Mouse (Mus musculus): Measurements from ENCODE around the gene Nucks1. TPM values are rescaled to one million over a fixed set of nuclear protein-coding genes. Genes with fewer than 3 reads are reported as not detected.
"Not testable (repeated sequence)": the region's sequence is repeated elsewhere in the genome, so short reads cannot be mapped to it uniquely, and the experiment has no call there.

The Nucks1 gene
- polyA plus RNA-seq, 1 experiment from 2014 or later = 129 TPM

DNA sequence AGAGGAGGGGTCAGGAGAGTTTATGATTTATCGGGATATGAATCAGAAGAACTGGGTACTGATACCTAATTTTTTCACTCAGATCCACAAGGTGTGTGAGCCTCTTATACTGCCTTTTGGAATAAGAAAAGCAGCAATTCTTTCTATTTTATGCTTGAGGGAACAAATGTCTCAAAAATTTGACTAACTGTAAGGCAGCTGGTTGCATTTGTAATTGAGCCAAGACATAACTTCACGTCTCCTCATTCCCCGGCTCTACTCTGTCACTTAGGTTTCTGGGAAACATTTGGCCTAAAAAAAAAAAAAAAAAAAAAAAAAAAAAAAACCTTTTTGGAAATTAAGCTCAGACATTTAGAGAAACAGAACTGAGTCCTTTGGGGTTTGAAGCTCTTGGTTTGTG lies 23.7 kb upstream of the Nucks1 start:
- Histone ChIP-seq H3K4me2 (no peak overlapping the region), H3K9me3 (no peaks in the 10 kb centered on the region), H3K36me3 (replicated peaks) (no peaks in the 10 kb centered on the region), H3K27me3 (no peaks in the 10 kb centered on the region), H3K4me1 (peaks cover 10% of the 10 kb centered on the region; the same call in 1 of the 2 replicates), H3K4me3 (replicated peaks) (no peak overlapping the region), H3K9ac (no peak overlapping the region), H3K27ac (no peak overlapping the region)
- 93% methylated on average over 3 of the region's 3 CpGs for WGBS
- no peak for ATAC-seq (ENCODE audit: low FRiP score)

DNA sequence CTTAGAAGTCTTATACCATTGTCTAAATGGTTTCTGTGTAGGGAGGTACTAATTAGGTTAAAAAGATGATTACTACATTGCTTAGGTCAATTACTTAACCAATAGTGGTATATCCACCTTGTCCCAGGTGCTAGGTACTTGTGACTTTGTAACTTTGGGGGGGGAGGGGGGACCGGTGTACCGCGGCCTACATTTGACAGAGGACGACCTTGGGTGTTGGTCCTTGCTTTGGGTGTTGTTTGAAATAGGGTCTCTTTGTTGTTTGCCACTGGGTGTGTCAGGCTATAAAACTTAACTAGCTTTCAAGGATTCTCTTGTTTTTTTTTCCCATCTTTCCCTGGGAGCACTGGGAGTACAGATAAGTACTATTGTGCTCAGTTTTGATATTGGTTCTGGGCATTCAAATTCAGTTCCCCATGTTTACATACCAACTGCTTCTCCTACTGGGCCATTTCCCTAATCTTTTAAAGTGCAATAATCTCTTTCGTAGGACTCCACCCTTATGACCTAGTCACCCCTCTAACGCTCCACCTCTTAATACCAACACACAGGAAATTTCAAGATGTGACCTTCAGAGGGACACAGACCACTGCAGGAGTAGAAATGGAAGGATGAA lies 20.2 kb upstream of the Nucks1 start:
- H3K4me1 ChIP-seq = no peaks in the 10 kb centered on the region
- 76% methylated on average over 6 of the region's 6 CpGs for WGBS
- no peaks in the 10 kb centered on the region for H3K27me3 ChIP-seq
- H3K9me3 ChIP-seq = no peaks in the 10 kb centered on the region
- no peak overlapping the region for H3K4me3 ChIP-seq (replicated peaks)
- H3K9ac ChIP-seq = no peak overlapping the region
- no peak for ATAC-seq (ENCODE audit: low FRiP score)
- H3K4me2 ChIP-seq = no peak overlapping the region
- H3K27ac ChIP-seq = no peak overlapping the region
- H3K36me3 ChIP-seq (replicated peaks) = no peaks in the 10 kb centered on the region

DNA sequence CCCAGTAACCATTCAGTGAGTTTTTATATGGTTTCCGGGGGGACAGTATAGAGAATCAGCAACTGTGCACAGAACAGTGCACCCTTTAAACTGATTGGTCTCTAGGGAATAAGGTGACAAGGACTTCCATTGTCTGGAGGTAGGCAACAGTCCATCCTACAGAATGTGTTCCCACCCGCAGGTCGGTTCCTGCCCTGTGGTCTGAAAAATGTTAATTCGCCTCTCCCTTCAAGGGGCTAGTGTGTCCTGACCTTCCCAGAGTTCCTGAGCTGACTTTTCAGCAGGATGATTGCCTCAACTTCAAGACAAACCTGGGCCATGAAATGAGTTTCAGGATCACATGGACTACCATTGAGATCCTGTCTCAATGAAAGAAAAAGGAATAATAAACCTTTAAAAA lies 18.9 kb upstream of the Nucks1 start:
- H3K36me3 ChIP-seq (replicated peaks) = no peaks in the 10 kb centered on the region
- H3K4me2 ChIP-seq = no peak overlapping the region
- no peaks in the 10 kb centered on the region for H3K9me3 ChIP-seq
- H3K9ac ChIP-seq = no peak overlapping the region
- no peak overlapping the region for H3K27ac ChIP-seq
- H3K4me3 ChIP-seq (replicated peaks) = no peak overlapping the region
- H3K4me1 ChIP-seq = no peaks in the 10 kb centered on the region
- no peak for ATAC-seq (ENCODE audit: low FRiP score)
- WGBS = 74% methylated on average over 4 of the region's 4 CpGs
- H3K27me3 ChIP-seq = 0 out of 2 replicates have a peak, but pooled peaks cover 4% of the 10 kb centered on the region

DNA sequence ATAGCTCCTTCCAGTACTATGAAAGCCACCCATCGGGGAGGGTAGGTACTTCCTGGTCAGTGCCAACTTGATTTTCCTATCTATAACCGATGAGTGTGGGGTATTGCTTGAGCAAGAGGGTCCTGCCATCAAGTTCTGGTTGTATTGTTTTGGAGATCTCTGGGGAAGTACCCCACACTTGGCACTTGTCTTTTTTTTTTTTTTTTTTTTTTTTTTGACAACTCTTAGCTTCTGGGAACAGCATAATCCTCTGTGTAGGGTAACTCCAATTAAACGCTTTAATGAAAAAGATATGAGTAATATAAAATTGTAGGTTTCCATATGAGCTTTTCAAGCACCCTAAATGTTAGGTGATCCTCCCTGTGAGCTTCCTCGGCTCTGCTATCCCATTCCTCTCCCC lies 7.7 kb upstream of the Nucks1 start:
- no peak overlapping the region for H3K4me3 ChIP-seq (replicated peaks)
- H3K4me2 ChIP-seq = no peak overlapping the region
- no peaks in the 10 kb centered on the region for H3K4me1 ChIP-seq
- H3K9ac ChIP-seq = no peak overlapping the region
- no peaks in the 10 kb centered on the region for H3K36me3 ChIP-seq (replicated peaks)
- no peaks in the 10 kb centered on the region for H3K9me3 ChIP-seq
- ATAC-seq (ENCODE audit: low FRiP score) = no peak
- 93% methylated on average over 4 of the region's 4 CpGs for WGBS
- peaks cover 18% of the 10 kb centered on the region for H3K27me3 ChIP-seq
- no peak overlapping the region for H3K27ac ChIP-seq

DNA sequence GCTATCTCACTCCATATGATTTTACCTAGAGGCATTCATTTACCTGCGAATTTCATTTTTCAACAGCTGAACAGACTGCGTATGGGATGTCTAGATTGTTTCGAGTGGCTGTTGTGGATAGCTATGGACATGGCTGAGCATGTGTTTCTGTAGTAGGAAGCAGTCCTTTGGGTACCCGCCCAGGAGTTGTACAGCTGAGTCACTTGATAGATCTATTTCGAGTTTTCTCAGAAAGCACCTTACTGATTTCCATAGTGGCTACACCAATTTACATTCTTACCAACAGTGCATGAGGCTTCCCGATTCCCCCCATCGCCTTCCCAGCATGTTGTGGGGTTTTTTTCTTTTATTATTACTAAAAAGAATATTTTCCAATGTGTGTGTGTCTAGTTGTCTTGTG lies 7.1 kb upstream of the Nucks1 start:
- H3K4me1 ChIP-seq = no peaks in the 10 kb centered on the region
- no peak overlapping the region for H3K4me2 ChIP-seq
- no peak overlapping the region for H3K4me3 ChIP-seq (replicated peaks)
- H3K36me3 ChIP-seq (replicated peaks) = no peaks in the 10 kb centered on the region
- ATAC-seq (ENCODE audit: low FRiP score) = no peak
- no peak overlapping the region for H3K27ac ChIP-seq
- H3K9me3 ChIP-seq = no peaks in the 10 kb centered on the region
- H3K9ac ChIP-seq = no peak overlapping the region
- 91% methylated on average over 7 of the region's 7 CpGs for WGBS
- H3K27me3 ChIP-seq = peaks cover 24% of the 10 kb centered on the region

DNA sequence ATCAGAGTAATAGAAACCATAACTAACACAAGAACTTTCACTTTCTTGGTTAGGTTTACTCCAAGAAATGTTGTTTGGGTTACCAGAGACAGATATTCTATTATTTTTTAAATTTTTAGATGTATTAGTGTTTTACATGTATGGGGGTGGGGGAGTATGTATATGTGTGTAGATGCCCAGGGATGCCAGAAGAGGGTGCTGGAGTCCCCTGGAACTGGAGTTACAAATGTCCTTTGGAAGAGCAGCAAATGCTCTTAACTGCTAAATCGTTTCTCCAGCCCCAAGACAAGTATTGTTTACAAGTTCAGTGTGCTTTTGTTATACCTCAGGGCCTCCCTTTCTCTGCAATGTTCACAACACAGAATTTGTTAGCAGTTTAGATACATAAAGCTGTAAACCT lies 4.8 kb upstream of the Nucks1 start:
- Histone ChIP-seq H3K9me3 (no peaks in the 10 kb centered on the region), H3K4me2 (no peak overlapping the region), H3K4me1 (no peaks in the 10 kb centered on the region), H3K9ac (no peak overlapping the region), H3K27ac (no peak overlapping the region), H3K27me3 (peaks cover 30% of the 10 kb centered on the region), H3K36me3 (replicated peaks) (no peaks in the 10 kb centered on the region), H3K4me3 (replicated peaks) (no peak overlapping the region)
- no peak for ATAC-seq (ENCODE audit: low FRiP score)
- 16% methylated on average over 1 of the region's 1 CpGs for WGBS

DNA sequence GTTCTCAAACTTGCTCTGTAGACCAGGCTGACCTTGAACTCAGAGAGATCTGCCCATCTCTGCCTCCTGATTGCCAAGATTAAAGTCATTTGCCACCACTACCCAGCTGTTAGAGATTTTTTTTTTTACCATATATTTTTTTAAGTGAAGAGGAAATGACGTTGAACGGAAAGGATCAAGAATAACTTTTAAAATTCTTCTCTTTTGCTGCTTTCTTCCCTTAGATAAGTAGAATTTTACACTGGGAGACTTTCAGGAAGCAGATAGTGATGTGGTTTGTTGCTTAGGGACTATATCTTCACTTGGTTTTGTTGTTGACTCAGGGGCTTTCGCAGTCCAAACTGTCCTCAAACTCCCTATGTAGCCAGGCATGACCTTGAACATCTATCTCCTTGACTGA lies 1.9 kb upstream of the Nucks1 start:
- Histone ChIP-seq H3K27me3 (peaks cover 29% of the 10 kb centered on the region), H3K36me3 (replicated peaks) (0 out of 2 replicates have a peak, but pooled peaks cover 3% of the 10 kb centered on the region), H3K4me2 (no peak overlapping the region), H3K9ac (no peak overlapping the region), H3K27ac (no peak overlapping the region), H3K4me1 (peaks cover 15% of the 10 kb centered on the region), H3K9me3 (no peaks in the 10 kb centered on the region), H3K4me3 (replicated peaks) (no peak overlapping the region)
- 95% methylated on average over 3 of the region's 3 CpGs for WGBS
- no peak for ATAC-seq (ENCODE audit: low FRiP score)

DNA sequence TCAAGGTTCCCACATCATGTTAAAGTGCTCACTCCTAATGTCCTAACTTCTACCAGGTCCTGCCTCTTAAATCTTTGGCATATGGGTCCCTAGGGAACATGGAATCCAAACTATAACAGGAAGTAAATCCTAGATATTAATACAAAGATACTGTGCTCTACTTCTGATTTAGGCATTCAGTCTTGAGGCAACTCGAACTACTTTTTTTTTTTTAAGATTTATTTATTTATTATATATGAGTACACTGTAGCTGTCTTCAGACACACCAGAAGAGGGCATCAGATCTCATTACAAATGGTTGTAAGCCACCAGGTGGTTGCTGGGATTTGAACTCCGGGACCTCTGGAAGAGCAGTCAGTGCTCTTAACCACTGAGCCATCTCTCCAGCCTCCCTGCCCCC lies 1.1 kb upstream of the Nucks1 start:
- not testable (repeated sequence) for H3K4me3 ChIP-seq (replicated peaks); H3K4me2 ChIP-seq; H3K36me3 ChIP-seq (replicated peaks); H3K9me3 ChIP-seq; H3K27ac ChIP-seq; ATAC-seq (ENCODE audit: low FRiP score); H3K9ac ChIP-seq
- WGBS = 95% methylated on average over 2 of the region's 2 CpGs
- H3K4me1 ChIP-seq = peaks cover 17% of the 10 kb centered on the region
- H3K27me3 ChIP-seq = peaks cover 26% of the 10 kb centered on the region

DNA sequence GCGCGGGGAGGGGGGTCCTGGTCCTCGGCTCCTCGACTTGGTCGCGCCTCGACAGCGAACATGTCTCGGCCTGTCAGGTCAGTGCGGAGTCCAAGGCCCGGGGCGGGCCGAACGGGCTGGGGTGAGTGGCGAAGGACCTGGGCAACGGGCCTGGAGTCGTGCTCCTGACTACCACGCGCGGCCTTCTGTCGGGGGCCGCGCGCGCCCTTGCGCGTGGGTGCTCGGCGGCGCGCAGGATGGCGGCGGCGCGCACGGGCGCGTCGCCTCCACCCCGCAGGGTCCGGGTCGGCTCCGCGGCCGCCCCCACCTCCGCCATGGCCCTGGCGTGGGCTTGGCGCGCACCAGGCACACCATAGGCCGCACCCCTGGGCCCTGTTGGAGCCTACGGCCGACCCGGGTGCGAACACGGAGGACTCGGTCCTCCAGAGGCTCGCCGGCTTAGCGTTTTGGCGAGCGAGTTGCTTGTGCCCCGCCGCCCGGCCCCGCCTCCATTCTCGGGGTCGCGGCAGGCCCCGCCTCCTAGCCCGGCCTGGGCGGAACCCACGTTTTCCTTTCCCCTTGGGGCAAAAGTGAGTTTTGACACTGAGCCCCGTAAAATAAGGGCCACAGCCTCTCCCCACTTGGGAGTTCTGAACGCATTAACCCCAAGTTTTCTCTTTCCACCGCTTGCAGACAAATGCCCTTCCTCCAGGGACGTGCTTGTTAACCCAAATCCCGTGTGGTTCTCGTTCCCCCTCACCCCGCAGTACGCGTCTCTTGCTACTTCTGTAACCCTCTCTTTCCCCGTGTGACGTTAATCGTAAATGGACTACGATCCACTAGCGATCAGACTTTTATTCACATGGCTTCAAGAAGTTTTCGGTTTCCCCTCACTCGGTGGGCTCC lies 582 bp downstream of the Nucks1 start:
- peak; percentile 86 for ATAC-seq (ENCODE audit: low FRiP score)
- Histone ChIP-seq H3K36me3 (replicated peaks) (0 out of 2 replicates have a peak, but pooled peaks cover 6% of the 10 kb centered on the region), H3K27ac (peak overlapping the region; percentile 96), H3K27me3 (peaks cover 26% of the 10 kb centered on the region), H3K4me3 (replicated peaks) (peak overlapping the region; percentile 82), H3K4me2 (peak overlapping the region; percentile 80), H3K9me3 (no peaks in the 10 kb centered on the region), H3K4me1 (peaks cover 22% of the 10 kb centered on the region), H3K9ac (peak overlapping the region; percentile 90)
- WGBS = under 1% methylated on average over 84 of the region's 88 CpGs

DNA sequence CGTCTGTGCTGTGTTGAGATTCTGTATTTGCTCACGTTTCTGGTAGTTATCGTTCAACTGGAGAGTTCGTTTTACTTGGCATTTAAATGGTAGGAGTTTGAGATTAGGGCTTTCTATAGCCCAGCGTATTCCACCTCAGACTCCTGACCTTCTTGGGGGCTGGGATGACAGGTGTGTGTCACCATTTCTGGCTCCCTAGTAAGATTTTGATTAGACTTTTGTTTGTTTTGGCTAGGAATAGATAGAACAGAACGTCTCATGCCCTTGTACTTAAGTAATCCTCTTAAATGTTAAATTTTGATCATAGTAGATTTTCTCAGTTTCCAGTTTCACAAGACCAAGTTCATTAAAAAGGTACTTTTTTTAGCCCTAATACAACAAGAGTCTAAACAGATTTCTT lies 7.3 kb downstream of the Nucks1 start:
- 79% methylated on average over 6 of the region's 6 CpGs for WGBS

DNA sequence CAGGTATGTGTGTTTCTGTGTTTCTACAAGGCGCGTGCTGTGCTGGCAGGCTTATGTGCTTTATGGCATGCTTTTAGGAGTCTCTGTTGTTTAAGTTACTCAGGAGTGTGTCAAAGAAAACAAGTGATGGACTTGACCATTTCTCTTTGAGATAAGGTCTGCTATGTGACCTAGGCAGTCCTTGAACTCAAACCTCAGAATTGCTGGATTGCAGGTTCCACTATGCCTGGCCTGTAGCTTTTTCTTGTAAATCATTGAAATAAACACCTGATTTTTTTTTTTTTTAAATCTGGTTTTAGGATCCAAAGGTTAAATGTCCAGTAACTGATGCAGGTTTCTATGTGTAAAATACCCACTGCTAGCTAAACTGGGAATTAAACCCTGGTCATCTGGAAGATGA lies 8.7 kb downstream of the Nucks1 start:
- Histone ChIP-seq H3K4me1 (peaks cover 4% of the 10 kb centered on the region; the same call in 1 of the 2 replicates), H3K9me3 (no peaks in the 10 kb centered on the region), H3K36me3 (replicated peaks) (peaks cover 47% of the 10 kb centered on the region), H3K9ac (no peak overlapping the region), H3K4me3 (replicated peaks) (no peak overlapping the region), H3K27me3 (no peaks in the 10 kb centered on the region), H3K4me2 (no peak overlapping the region), H3K27ac (no peak overlapping the region)
- 98% methylated on average over 2 of the region's 2 CpGs for WGBS
- ATAC-seq (ENCODE audit: low FRiP score) = no peak

More for the DNA sequence above, 7.3 kb downstream of the Nucks1 start:
- peaks cover 40% of the 10 kb centered on the region for H3K36me3 ChIP-seq (replicated peaks)
- no peaks in the 10 kb centered on the region for H3K27me3 ChIP-seq
- H3K27ac ChIP-seq = no peak overlapping the region
- no peak for ATAC-seq (ENCODE audit: low FRiP score)
- H3K9ac ChIP-seq = no peak overlapping the region
- H3K4me1 ChIP-seq = peaks cover 10% of the 10 kb centered on the region
- H3K4me3 ChIP-seq (replicated peaks) = no peak overlapping the region
- H3K4me2 ChIP-seq = no peak overlapping the region
- no peaks in the 10 kb centered on the region for H3K9me3 ChIP-seq

DNA sequence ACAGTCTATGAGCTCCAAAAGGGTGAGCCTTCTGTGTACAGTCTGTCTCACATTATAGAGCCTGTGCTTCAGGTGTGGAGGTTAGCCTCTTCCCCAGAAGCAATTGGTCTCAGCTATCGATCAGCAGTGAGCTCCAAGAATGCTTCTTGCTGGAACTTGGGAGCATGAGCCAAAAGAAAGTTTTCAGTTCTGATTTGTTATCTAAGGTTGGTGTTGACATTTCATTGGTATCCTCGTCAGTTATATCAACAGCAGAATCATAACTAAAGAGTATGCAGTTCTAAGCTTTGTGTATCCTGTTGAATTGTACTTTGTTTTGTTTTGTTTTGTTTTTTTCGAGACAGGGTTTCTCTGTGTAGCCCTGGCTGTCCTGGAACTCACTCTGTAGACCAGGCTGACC lies 11.8 kb downstream of the Nucks1 start:
- H3K4me3 ChIP-seq (replicated peaks) = no peak overlapping the region
- H3K9me3 ChIP-seq = no peaks in the 10 kb centered on the region
- H3K27ac ChIP-seq = no peak overlapping the region
- no peaks in the 10 kb centered on the region for H3K27me3 ChIP-seq
- no peaks in the 10 kb centered on the region for H3K4me1 ChIP-seq
- no peak for ATAC-seq (ENCODE audit: low FRiP score)
- H3K4me2 ChIP-seq = no peak overlapping the region
- peaks cover 74% of the 10 kb centered on the region for H3K36me3 ChIP-seq (replicated peaks)
- H3K9ac ChIP-seq = no peak overlapping the region
- WGBS = 97% methylated on average over 3 of the region's 3 CpGs

DNA sequence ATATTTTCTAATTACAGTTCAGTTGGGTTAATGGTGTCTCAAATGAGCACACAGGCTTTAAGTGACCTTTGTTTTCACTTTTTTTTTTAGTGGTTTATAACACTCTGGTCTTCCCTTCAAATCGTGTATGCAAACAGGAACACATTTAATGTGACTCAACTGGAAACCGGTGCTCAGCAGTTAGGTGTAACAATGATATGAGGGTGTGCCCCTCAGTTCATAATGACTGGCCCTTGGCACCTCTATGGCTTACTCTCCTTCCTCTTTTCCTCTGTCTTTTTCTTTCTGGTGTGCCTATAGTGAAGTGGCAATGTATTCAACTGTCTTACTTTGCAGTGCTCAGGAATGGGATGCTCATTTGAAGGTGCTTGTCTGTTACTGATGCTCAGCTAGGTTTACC lies 23.1 kb downstream of the Nucks1 start:
- Histone ChIP-seq H3K4me2 (no peak overlapping the region), H3K27ac (no peak overlapping the region), H3K9me3 (no peaks in the 10 kb centered on the region), H3K4me1 (no peaks in the 10 kb centered on the region), H3K27me3 (no peaks in the 10 kb centered on the region), H3K4me3 (replicated peaks) (no peak overlapping the region), H3K36me3 (replicated peaks) (peaks cover 58% of the 10 kb centered on the region), H3K9ac (no peak overlapping the region)
- ATAC-seq (ENCODE audit: low FRiP score) = no peak
- WGBS = 94% methylated on average over 2 of the region's 2 CpGs
